Mouse (Mus musculus) midbrain, embryonic 10.5 days (tissue): Measurements from ENCODE around the gene Fgd1. TPM values are rescaled to one million over a fixed set of nuclear protein-coding genes. Genes with fewer than 3 reads are reported as not detected.

ENCODE experiments used
- DNase-seq: peaks from one replicate; pipeline ENCODE4 v3.0.0-alpha.2; 2017; ENCODE audit warnings: low spot score
- H3K27ac ChIP-seq: fragments of 300-500 bp; sonication (generic); replicated peaks from 2 replicates; pipeline ENCODE4 v1.5.1; 2016; ENCODE audit warnings: mild to moderate bottlenecking
- H3K27me3 ChIP-seq: fragments of 300-500 bp; sonication (generic); 2 replicates; pipeline ENCODE4 v1.6.1; 2016; ENCODE audit warnings: low read depth, mild to moderate bottlenecking; ENCODE audit not compliant: poor library complexity, severe bottlenecking
- H3K36me3 ChIP-seq: fragments of 300-500 bp; sonication (generic); 2 replicates; pipeline ENCODE4 v1.6.1; 2016; ENCODE audit warnings: mild to moderate bottlenecking, moderate library complexity
- H3K4me1 ChIP-seq: fragments of 300-500 bp; sonication (generic); 2 replicates; pipeline ENCODE4 v1.6.1; 2016
- H3K4me3 ChIP-seq: fragments of 300-500 bp; sonication (generic); 2 replicates; pipeline ENCODE4 v1.5.1; 2016; ENCODE audit warnings: mild to moderate bottlenecking, moderate library complexity
- H3K9me3 ChIP-seq: fragments of 300-500 bp; sonication (generic); replicated peaks from 2 replicates; pipeline ENCODE4 v1.6.1; 2016; ENCODE audit warnings: mild to moderate bottlenecking
- WGBS: fragments of 180-500 bp; shearing (Covaris S2); methylation state at CpG from one replicate; pipeline ENCODE4 v1.1.7; 2016; 5-methylcytosine and 5-hydroxymethylcytosine counted together
- polyA plus RNA-seq: library from polyadenylated mRNA; unstranded; fragments of >200 nt; fragmentation: Nextera tagmentation; extraction: Ambion mirVana; gene quantifications from 2 replicates; pipeline ENCODE4 v1.2.1, GENCODE M21; 2016

Fgd1 gene
- polyA plus RNA-seq, 1 experiment from 2014 or later, result 8.4 TPM

DNA sequence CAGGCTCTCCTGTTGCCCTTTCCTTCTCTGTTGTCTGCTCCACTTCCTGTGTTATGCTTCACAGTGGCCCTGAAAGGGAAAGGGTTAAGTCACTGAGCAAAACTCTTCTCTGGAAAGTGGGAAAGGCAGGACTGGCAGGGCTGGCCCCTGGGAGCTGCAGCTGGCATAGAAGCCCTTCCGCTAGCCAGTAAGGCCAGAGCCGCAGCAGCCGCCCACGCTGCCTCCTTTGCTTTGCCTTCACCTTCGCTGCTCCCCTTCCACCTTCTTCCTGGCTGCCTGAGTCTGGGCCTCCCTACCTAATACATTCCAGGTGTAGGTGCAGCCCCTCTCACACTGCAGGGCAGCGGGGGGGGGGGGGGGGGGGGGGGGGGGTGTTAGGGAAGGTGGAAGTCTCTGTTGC lies 8.5 kb downstream of the Fgd1 start:
- 0 out of 2 replicates have a peak, but pooled peaks cover 13% of the 10 kb centered on the region for H3K36me3 ChIP-seq
- H3K4me1 ChIP-seq, result peaks cover 13% of the 10 kb centered on the region
- WGBS, result 80% methylated on average over 5 of the region's 6 CpGs
- DNase-seq, result no peak
- H3K27ac ChIP-seq, result no peak overlapping the region
- no peaks in the 10 kb centered on the region for H3K9me3 ChIP-seq
- H3K27me3 ChIP-seq, result peaks cover 69% of the 10 kb centered on the region
- no peak overlapping the region for H3K4me3 ChIP-seq

DNA sequence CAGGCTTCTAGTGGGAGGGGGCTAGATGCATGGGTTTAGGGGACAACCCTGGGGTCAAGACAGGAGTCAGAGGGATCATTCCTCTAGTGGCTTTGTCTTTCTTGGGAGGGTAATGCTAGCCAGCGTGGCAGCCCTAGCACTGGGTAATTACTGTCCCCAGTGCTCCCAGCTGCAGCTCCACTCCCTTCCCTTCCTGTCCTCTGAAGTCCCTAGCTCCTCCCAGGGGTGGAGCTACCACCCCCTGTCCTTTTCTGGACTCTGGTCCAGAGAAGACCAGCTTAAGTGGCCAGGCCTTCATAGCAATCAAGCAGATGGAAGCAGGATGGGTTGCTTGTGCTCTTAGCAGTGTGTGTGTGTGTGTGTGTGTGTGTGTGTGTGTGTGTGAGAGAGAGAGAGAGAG lies 9.6 kb downstream of the Fgd1 start:
- 0 out of 2 replicates have a peak, but pooled peaks cover 10% of the 10 kb centered on the region for H3K36me3 ChIP-seq
- 31% methylated on average over 1 of the region's 1 CpGs for WGBS
- DNase-seq, result no peak
- peaks cover 3% of the 10 kb centered on the region; the same call in 1 of the 2 replicates for H3K4me1 ChIP-seq
- no peak overlapping the region for H3K27ac ChIP-seq
- no peaks in the 10 kb centered on the region for H3K9me3 ChIP-seq
- no peak overlapping the region for H3K4me3 ChIP-seq
- H3K27me3 ChIP-seq, result peaks cover 63% of the 10 kb centered on the region

DNA sequence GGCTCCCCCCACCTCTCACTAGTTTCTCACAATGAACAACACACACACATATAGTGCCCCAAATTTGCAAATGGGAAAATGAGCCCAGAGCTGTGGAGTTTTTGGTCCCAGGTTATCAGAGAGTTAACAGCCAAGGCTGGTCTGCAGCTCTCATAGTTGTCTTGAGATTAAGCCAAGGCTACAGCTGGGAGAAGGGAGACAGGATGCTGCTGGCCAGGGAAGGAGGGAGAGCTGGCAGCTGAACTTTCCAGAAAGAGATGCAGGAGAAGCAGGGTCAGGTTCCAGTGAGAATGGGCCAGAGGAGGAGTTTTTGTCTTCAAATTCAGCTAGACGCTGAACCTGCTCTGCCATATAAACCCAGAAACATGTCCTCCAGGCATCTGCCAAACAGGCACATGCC lies 13.4 kb downstream of the Fgd1 start:
- H3K27me3 ChIP-seq, result peaks cover 40% of the 10 kb centered on the region
- no peak overlapping the region for H3K27ac ChIP-seq
- H3K4me3 ChIP-seq, result no peak overlapping the region
- no peak for DNase-seq
- H3K4me1 ChIP-seq, result peaks cover 2% of the 10 kb centered on the region; the same call in 1 of the 2 replicates
- H3K9me3 ChIP-seq, result no peaks in the 10 kb centered on the region
- 88% methylated on average over 1 of the region's 1 CpGs for WGBS
- 0 out of 2 replicates have a peak, but pooled peaks cover 10% of the 10 kb centered on the region for H3K36me3 ChIP-seq

DNA sequence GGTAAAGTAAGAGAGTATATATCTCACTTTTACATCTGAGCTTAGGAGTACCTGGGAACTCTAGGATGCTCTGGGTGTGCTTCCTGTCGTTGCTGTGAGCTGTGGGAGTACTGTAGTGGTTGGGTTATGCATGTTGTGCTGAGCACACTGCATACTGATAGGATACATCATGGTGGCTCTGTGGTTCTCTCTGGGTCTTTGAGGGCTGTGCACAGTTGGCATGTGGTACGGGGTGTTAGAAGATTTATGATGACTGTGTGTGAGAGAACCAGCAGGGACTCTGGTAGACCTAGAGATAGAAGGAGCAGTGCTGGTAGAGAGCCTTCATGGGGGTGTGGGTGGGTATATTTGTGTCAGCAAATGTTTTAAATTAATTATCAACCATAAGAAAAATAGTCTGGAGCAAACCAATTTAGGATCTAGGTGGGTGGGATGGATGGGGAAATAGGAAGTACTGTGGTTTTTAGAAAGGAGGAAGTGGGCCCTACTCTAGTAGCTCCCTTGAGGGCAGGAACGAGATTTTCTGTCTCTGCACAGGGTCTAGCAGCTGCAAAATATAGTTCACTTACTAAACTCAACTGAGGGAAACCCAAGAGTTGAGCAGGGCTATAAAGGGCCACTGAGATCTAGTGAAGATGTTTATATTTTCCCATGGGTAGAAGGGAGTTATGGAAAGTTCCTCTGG lies 15.8 kb downstream of the Fgd1 start:
- Histone ChIP-seq H3K9me3 (no peaks in the 10 kb centered on the region), H3K27ac (no peak overlapping the region), H3K36me3 (peaks cover 16% of the 10 kb centered on the region), H3K4me1 (no peaks in the 10 kb centered on the region), H3K4me3 (no peak overlapping the region), H3K27me3 (peaks cover 37% of the 10 kb centered on the region)
- 80% methylated on average over 3 of the region's 3 CpGs for WGBS
- no peak for DNase-seq

DNA sequence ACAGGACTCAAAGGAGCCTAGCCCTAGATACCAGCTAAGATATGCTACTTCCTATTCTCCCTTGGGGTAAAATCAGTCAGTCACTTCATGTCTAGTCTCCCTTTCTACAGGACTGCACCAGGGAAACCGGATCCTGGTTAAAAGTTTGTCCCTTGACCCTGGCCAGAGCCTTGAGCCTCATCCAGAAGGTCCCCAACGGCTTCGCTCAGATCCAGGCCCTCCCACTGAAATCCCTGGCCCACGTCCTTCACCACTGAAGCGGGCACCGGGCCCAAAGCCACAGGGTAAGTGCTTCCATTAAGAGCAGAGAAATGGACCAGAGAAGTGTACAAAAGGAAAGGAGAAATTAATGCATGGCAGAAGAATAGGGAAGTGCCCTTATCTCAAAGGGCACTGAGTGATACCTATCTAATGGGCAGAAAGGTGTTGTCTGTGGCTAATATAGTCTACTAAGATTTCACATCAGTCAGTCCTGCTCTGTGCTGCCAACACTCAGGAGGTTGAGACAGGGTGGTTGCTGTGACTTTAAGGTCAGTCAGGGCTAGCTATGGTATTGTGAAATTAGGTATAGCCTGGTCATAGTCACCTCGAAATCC lies 20.2 kb downstream of the Fgd1 start:
- Histone ChIP-seq H3K4me1 (no peaks in the 10 kb centered on the region), H3K27ac (no peak overlapping the region), H3K4me3 (no peak overlapping the region), H3K27me3 (peaks cover 51% of the 10 kb centered on the region), H3K36me3 (peaks cover 47% of the 10 kb centered on the region), H3K9me3 (no peaks in the 10 kb centered on the region)
- WGBS, result 86% methylated on average over 7 of the region's 7 CpGs
- DNase-seq, result no peak

DNA sequence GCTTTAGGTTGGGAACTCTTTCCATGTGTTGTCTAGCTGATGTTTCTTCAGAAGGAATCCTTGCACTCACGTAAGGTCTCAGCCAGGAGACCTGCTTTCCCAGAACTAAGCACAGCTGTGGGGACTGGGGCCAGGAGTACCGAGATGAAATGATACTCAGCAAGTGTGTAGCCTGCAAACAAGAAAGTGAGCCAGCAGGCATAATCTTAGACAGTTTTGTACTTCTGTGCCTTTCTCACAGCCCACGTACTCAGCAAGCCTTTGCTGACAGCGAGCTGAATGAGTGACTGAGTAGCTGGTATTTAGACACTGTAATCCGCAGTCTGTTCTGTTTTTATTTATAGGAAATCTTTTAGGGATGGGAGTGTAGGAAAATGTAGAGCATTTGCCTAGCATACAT lies 21.9 kb downstream of the Fgd1 start:
- H3K27ac ChIP-seq, result no peak overlapping the region
- DNase-seq, result no peak
- H3K4me1 ChIP-seq, result no peaks in the 10 kb centered on the region
- WGBS, result 93% methylated on average over 5 of the region's 5 CpGs
- H3K36me3 ChIP-seq, result peaks cover 64% of the 10 kb centered on the region
- no peak overlapping the region for H3K4me3 ChIP-seq
- peaks cover 57% of the 10 kb centered on the region for H3K27me3 ChIP-seq
- no peaks in the 10 kb centered on the region for H3K9me3 ChIP-seq

DNA sequence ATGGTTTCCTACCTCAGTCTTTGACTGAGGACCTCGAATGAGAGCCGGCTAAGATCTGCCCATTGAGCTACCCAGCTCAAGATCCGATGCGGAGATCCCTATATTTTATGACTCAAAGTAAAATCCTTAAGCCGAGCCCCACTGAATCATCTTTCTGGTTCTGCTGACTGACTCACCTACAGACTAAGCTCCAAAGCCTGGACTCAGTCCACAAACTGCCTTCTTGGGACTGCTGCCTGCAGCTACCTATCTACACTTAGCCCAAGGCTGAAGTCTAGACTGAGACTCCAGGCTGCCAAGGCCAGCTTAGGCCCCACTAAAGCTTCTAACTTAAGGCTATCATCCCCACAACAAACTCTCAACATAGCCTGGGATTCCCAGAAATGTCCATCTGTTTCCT lies 30.1 kb downstream of the Fgd1 start:
- H3K27me3 ChIP-seq, result peaks cover 36% of the 10 kb centered on the region
- WGBS, result 95% methylated on average over 5 of the region's 5 CpGs
- H3K4me1 ChIP-seq, result no peaks in the 10 kb centered on the region
- peaks cover 70% of the 10 kb centered on the region for H3K36me3 ChIP-seq
- H3K27ac ChIP-seq, result no peak overlapping the region
- no peaks in the 10 kb centered on the region for H3K9me3 ChIP-seq
- no peak overlapping the region for H3K4me3 ChIP-seq
- no peak for DNase-seq

DNA sequence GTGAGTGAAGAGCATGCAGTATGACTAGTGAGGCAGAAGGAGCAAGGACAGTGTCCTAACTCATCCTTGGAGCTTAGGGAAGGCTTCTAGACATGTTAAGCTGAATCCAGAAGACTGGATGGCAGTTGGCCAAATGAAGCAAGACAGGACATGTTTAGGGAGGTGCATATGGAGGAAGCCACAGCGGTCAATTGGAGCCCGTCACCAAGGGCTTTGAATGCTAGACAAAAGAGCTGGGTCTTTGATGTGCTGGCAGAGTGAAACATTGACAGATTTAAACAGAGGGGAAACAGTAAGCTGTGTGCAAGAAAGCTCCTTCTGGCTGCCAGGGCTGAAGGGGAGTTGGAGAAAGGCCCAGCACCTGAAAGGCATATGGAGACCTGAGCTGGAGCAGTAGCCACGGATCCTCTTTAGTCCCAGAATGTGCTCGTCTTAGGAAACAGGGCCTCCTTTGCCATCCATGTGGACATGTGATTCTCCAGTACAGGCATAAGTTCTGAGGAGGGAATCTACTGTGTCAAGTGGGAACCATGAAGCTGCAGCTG lies 31.1 kb downstream of the Fgd1 start:
- 84% methylated on average over 4 of the region's 4 CpGs for WGBS
- H3K4me1 ChIP-seq, result no peaks in the 10 kb centered on the region
- no peak overlapping the region for H3K4me3 ChIP-seq
- H3K27ac ChIP-seq, result no peak overlapping the region
- H3K27me3 ChIP-seq, result peaks cover 35% of the 10 kb centered on the region
- no peak for DNase-seq
- H3K36me3 ChIP-seq, result peaks cover 66% of the 10 kb centered on the region
- H3K9me3 ChIP-seq, result no peaks in the 10 kb centered on the region

DNA sequence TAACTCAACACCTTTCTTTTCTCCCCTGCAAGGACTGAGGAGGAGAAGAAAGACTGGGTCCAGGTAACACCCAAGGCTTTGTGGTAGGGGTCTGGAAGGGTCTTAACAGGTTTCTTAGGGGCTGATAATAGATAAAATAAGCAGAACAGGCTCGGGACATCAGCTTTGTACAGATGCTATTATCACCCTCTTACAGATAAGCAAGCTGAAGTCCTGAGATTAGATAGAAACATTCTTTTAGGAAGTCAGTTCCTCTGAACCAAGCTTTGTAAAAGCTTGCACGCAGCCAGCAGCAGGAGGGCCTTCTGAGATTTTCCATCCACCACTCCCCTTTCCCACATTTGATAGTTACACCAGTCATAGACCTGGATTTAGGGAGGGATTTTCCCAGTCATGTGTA lies 39.6 kb downstream of the Fgd1 start:
- H3K27me3 ChIP-seq, result peaks cover 56% of the 10 kb centered on the region
- no peaks in the 10 kb centered on the region for H3K9me3 ChIP-seq
- 82% methylated on average over 2 of the region's 2 CpGs for WGBS
- H3K4me3 ChIP-seq, result no peak overlapping the region
- peaks cover 80% of the 10 kb centered on the region for H3K36me3 ChIP-seq
- no peak for DNase-seq
- H3K4me1 ChIP-seq, result no peaks in the 10 kb centered on the region
- H3K27ac ChIP-seq, result no peak overlapping the region

DNA sequence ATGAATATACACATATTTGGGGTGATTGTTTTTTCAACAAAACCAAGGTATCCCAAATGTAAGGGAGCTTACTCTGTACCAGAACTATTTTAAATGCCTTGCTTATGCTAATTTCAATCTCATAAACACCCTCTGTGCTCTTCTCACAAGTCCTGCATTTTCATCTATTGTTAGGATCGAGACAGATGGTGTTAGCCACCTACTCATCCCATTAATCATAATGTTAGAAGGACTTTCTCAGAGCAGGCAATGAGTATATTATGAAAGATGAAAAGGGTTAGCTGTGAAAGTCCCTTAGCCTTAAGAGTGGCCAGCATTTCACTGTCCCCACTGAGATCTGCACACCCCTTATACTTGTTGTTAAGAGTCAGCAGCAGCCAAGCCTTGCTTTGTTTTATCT lies 41.5 kb downstream of the Fgd1 start:
- DNase-seq, result no peak
- Histone ChIP-seq H3K36me3 (peaks cover 80% of the 10 kb centered on the region), H3K9me3 (no peaks in the 10 kb centered on the region), H3K27me3 (peaks cover 71% of the 10 kb centered on the region), H3K27ac (no peak overlapping the region), H3K4me1 (no peaks in the 10 kb centered on the region), H3K4me3 (no peak overlapping the region)
- WGBS, result 77% methylated on average over 1 of the region's 1 CpGs

DNA sequence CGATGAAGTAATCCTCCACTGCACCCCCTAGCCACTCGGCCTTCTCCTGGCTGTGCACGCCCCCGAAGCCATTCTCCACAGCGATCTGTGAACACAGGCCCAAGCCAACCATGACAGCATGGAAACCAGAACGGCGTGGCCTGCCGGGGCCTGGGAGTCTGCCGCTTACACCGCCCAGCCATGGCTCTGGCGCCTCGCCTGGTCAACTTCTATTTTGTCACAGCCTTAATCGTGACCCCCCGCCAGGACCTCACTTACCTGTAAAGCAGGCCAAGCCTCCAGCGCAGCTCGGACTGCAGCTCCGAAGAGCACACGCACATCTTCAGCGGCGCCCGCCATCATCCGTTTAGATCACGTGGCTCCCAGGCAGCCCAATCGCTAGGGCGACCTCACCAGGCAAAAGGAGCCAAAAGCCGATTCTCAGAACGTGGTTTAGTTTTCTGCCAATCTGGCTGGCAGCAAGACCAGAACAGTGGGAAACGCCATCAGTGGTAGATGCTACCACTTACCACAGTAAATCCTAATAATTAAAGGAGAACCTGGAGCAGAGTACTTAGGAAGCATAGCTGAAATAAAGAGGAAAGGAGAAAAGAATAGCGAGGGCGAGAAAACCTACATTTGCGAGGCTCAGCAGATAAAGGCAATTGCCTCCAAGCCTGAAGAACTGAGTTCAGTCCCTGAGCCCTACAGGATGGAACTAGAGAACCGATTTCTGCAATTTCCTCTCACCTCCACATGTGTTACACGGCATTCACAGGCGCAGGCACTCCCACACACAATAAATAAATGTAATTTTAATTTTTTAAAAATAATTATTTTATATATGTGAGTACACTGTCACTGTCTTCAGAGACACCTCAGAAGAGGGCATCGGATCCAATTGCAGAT lies 50.5 kb downstream of the Fgd1 start, which contains the start of gene Tsr2:
TSS of gene Tsr2 (minus strand) at position 373 of the 888 bp plus-strand sequence.
- WGBS, result 31% methylated on average over 35 of the region's 35 CpGs

DNA sequence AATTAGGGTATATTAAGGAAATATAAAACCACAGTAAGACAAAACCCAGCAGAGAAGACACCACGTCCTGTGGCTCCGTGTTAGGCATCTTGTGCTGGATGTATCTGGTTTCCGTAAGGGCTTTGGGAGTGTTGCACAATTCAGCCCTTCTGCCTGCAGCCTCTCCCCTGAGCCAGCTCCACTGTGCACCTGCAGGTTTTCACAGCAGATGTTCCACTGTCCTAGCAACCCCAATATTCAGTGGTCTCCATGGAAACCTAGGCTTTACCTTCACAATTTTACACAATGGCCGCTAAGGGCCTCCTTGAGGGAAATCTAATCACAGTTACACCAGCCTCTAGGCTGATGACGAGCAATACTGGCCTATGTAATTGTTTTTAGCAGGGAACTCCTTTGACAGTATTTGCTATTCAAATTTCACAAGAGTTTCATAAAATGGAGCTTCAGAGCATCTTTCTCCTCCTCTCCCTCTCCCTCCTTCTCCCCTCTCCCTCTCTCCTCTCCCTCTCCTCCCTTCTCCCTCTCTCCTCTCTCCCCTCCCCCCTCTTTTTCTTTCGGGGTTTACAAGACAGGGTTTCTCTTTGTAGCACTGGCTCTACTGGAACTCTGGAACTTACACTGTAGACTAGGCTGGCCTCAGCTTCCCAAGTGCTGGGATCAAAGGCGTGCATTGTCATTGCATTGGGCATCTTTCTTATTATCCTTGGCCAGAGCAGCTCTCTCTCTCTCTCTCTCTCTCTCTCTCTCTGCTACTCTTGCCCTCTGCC lies 61.5 kb downstream of the Fgd1 start:
- WGBS, result 68% methylated on average over 7 of the region's 7 CpGs
- 0 out of 2 replicates have a peak overlapping the region, but pooled peaks have one; percentile 19 for H3K27ac ChIP-seq

More for the DNA sequence above, 50.5 kb downstream of the Fgd1 start, which contains the start of gene Tsr2:
- H3K4me1 ChIP-seq, result peaks cover 6% of the 10 kb centered on the region; the same call in 1 of the 2 replicates
- peak within 1 kb of the TSS; percentile 73 for H3K4me3 ChIP-seq
- peaks cover 2% of the 10 kb centered on the region; the same call in 1 of the 2 replicates for H3K36me3 ChIP-seq
- no peaks in the 10 kb centered on the region for H3K9me3 ChIP-seq
- peak; percentile 74 for DNase-seq
- peaks cover 7% of the 10 kb centered on the region for H3K27me3 ChIP-seq
- H3K27ac ChIP-seq, result peak within 1 kb of the TSS; percentile 85

More for the DNA sequence above, 61.5 kb downstream of the Fgd1 start:
- Histone ChIP-seq H3K4me3 (no peak overlapping the region), H3K36me3 (no peaks in the 10 kb centered on the region), H3K4me1 (peaks cover 8% of the 10 kb centered on the region), H3K27me3 (peaks cover 30% of the 10 kb centered on the region), H3K9me3 (no peaks in the 10 kb centered on the region)
- no peak for DNase-seq
